Mouse (Mus musculus) intestine, postnatal 0 days (tissue): ENCODE data around the gene Lhfpl1. TPM values are rescaled to one million over a fixed set of nuclear protein-coding genes. Genes with fewer than 3 reads are reported as not detected.
A peak's percentile ranks its signal among the peaks of the same experiment; 100 is the strongest.
"Not testable (repeated sequence)": the region's sequence is repeated elsewhere in the genome, so short reads cannot be mapped to it uniquely, and the experiment has no call there.

ENCODE experiments used
- ATAC-seq: fragments of 200-750 bp; cut with Nextera tagmentation; 2 replicates; pipeline ENCODE4 v1.8.0; 2017; ENCODE audit warnings: mild to moderate bottlenecking, moderate TSS enrichment, moderate library complexity
- H3K27ac ChIP-seq: fragments of 300-500 bp; sonication (generic); 2 replicates; pipeline ENCODE4 v1.5.1; 2014; ENCODE audit warnings: mild to moderate bottlenecking, low read depth, low read length, moderate library complexity
- H3K27me3 ChIP-seq: fragments of 300-500 bp; sonication (generic); replicated peaks from 2 replicates; pipeline ENCODE4 v1.6.1; 2014; ENCODE audit warnings: low read length, mixed read lengths; ENCODE audit not compliant: control insufficient read depth, insufficient read depth
- H3K36me3 ChIP-seq: fragments of 300-500 bp; sonication (generic); 2 replicates; pipeline ENCODE4 v1.6.1; 2014; ENCODE audit warnings: mild to moderate bottlenecking, moderate library complexity; ENCODE audit not compliant: control insufficient read depth, insufficient read depth
- H3K4me1 ChIP-seq: fragments of 300-500 bp; sonication (generic); replicated peaks from 2 replicates; pipeline ENCODE4 v1.6.1; 2014; ENCODE audit warnings: antibody characterized with exemption, low read length, mixed read lengths; ENCODE audit not compliant: control insufficient read depth, insufficient read depth
- H3K4me2 ChIP-seq: fragments of 300-500 bp; sonication (generic); replicated peaks from 2 replicates; pipeline ENCODE4 v1.6.1; 2014; ENCODE audit warnings: low read depth, mild to moderate bottlenecking, moderate library complexity
- H3K4me3 ChIP-seq: fragments of 300-500 bp; sonication (generic); 2 replicates; pipeline ENCODE4 v1.5.1; 2014; ENCODE audit warnings: low read depth, low read length
- H3K9ac ChIP-seq: fragments of 300-500 bp; sonication (generic); 2 replicates; pipeline ENCODE4 v1.6.1; 2014; ENCODE audit warnings: mild to moderate bottlenecking, low read depth, low read length
- H3K9me3 ChIP-seq: fragments of 300-500 bp; sonication (generic); 2 replicates; pipeline ENCODE4 v1.6.1; 2016; ENCODE audit warnings: mixed run types; ENCODE audit not compliant: control insufficient read depth
- CTCF ChIP-seq: sonication (generic); IDR thresholded peaks from 2 replicates; pipeline ENCODE4 v1.5.1; 2016; ENCODE audit warnings: low read depth, mild to moderate bottlenecking, control low read depth, antibody characterized with exemption, moderate library complexity
- WGBS: fragments of 180-500 bp; shearing (Covaris S2); extraction: QIAGEN DNeasy Blood & Tissue Kit; methylation state at CpG from one replicate; pipeline ENCODE4 v1.1.7; 2014; 5-methylcytosine and 5-hydroxymethylcytosine counted together
- polyA plus RNA-seq: library from polyadenylated mRNA; unstranded; fragments of >200 nt; fragmentation: Nextera tagmentation; extraction: Ambion mirVana; gene quantifications from 2 replicates; pipeline ENCODE4 v1.2.1, GENCODE M21; 2015

Lhfpl1 gene
- polyA plus RNA-seq, 1 experiment from 2014 or later = 1.1 TPM

DNA sequence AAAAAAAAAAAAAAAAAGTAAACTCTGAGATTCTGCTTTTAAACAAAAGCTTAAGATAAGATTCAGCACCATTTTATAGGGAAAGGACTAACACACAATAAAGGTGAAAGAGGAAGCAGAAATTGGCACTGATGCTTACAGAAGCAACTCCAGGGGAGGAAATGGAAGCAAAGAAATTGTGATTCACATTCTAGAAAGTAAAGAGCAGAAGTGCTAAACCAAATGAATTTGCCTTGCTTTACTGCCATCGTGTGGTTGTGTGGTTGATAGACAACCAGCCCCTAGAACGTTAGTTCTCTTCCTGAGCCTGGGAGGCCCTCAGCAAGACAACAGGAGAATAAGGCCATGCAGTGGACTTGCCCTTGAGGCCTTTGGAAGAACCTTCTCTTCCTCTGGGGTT is 41.7 kb downstream of the Lhfpl1 start:
- Histone ChIP-seq H3K36me3 (no peaks in the 10 kb centered on the region), H3K4me3 (no peak overlapping the region), H3K9ac (no peak overlapping the region), H3K4me2 (no peak overlapping the region), H3K27me3 (no peaks in the 10 kb centered on the region), H3K4me1 (no peaks in the 10 kb centered on the region), H3K27ac (no peak overlapping the region), H3K9me3 (no peaks in the 10 kb centered on the region)
- 4% methylated on average over 2 of the region's 2 CpGs for WGBS
- TF ChIP-seq CTCF = peak; percentile 67
- ATAC-seq = no peak

DNA sequence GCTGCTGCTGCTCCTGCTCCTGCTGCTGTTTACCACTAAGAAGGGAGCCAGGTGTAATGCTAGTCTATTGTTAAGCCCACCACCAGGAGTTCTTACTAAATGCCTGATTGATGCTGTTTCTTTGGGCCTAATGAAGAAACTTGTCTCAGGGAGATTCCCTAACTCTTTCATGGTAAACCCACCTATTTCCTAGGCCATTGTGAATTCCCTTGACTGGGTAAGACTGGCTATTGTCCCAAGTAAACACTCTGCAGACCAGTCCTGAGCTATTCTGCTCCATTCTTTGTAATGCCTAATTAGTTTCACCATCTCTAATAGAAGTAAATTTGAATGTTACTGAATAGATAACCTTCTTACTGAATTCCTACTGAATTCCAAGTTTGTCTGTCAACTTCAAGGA is 48.7 kb downstream of the Lhfpl1 start:
- not testable (repeated sequence) for ATAC-seq, H3K27ac ChIP-seq, H3K4me2 ChIP-seq, H3K27me3 ChIP-seq, H3K4me3 ChIP-seq, H3K4me1 ChIP-seq, H3K9ac ChIP-seq, H3K9me3 ChIP-seq, H3K36me3 ChIP-seq

DNA sequence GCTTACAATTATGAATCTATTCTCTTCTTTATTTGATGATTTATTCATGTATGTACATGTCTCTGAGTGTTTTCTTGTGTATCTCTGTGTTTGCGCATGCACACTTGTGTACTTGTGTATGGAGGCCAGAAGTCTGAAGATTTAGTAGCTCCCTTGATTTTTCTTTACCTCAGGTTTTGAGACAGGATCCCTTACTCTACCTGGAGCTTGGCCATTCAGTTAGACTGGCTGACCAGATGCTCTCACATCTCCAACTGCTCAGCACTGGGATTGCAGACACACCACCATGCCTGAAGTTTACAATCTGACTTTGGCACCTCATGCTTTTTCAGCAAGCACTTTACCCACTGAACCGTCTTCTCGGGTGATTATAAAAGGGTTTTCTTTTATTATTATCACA is 76.7 kb downstream of the Lhfpl1 start:
- no peak for ATAC-seq

DNA sequence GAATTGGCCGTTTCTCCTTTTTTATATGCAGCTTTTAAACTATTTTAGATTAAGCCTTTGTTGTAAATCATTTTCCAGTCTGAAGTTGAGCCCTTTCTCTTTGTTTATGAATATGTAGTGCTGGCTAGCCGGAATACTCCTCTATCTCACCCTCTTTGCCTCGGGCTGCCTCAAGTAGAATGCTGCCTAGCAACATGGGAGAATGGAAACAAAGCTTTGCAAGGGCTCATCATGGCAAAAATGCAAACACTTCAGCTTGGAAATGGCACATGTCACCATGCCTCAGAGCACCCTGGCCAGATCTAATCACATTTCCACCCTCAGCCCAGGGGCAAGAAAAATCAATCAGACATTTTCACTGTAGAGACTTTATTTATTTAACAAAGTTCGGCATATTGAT is 77.1 kb downstream of the Lhfpl1 start:
- Histone ChIP-seq H3K4me1 (no peaks in the 10 kb centered on the region), H3K27ac (no peak overlapping the region), H3K27me3 (no peaks in the 10 kb centered on the region), H3K4me2 (no peak overlapping the region), H3K9me3 (no peaks in the 10 kb centered on the region), H3K36me3 (no peaks in the 10 kb centered on the region), H3K9ac (no peak overlapping the region), H3K4me3 (no peak overlapping the region)
- ATAC-seq = no peak
- 42% methylated on average over 4 of the region's 4 CpGs for WGBS
- no peak for TF ChIP-seq CTCF

More for the DNA sequence above, 76.7 kb downstream of the Lhfpl1 start:
- Histone ChIP-seq H3K27ac (no peak overlapping the region), H3K9ac (no peak overlapping the region), H3K4me3 (no peak overlapping the region), H3K36me3 (no peaks in the 10 kb centered on the region), H3K9me3 (no peaks in the 10 kb centered on the region), H3K4me2 (no peak overlapping the region), H3K4me1 (no peaks in the 10 kb centered on the region), H3K27me3 (no peaks in the 10 kb centered on the region)
- no peak for TF ChIP-seq CTCF
- WGBS = 70% methylated on average over 3 of the region's 3 CpGs

DNA sequence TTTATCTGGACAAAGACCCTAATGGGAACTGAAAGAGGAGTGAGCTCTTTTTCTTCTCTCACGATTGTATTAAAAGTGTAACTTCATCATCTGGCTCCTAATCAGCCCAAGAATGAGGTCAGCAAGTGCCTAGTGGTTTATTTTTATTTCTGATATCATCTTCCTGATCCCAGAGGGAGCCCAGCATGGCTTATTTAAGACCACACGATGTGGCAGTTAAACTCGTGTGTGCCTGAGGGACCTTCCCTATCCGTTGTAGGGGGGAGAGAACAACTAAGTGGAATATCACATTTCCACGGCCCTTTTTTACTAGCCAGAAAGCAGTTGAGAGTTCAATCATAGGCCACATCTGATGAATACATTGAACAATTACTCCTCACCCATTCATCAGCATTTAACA is 87.1 kb downstream of the Lhfpl1 start:
- no peaks in the 10 kb centered on the region for H3K4me1 ChIP-seq
- H3K9ac ChIP-seq = no peak overlapping the region
- no peaks in the 10 kb centered on the region for H3K36me3 ChIP-seq
- no peak for ATAC-seq
- H3K4me3 ChIP-seq = no peak overlapping the region
- no peaks in the 10 kb centered on the region for H3K9me3 ChIP-seq
- no peaks in the 10 kb centered on the region for H3K27me3 ChIP-seq
- H3K4me2 ChIP-seq = no peak overlapping the region
- no peak overlapping the region for H3K27ac ChIP-seq
- no peak for TF ChIP-seq CTCF
- WGBS = 63% methylated on average over 5 of the region's 5 CpGs

Other genes with a start within 250 kb of the Lhfpl1 start
- 6.3 TPM in 2 replicates for gene Amot, start 156.1 kb upstream of the Lhfpl1 start, polyA plus RNA-seq